Mouse (Mus musculus): Measurements from ENCODE around the gene Prss40.
"Not testable (repeated sequence)": the region's sequence is repeated elsewhere in the genome, so short reads cannot be mapped to it uniquely, and the experiment has no call there.

Gene Prss40

GRCm38 (mm10) chr1:34535043-34535698 lies 25.6 kb downstream of the Prss40 start, which contains the start of gene Cfc1:
Gene Cfc1 (plus strand): TSS chr1:34535648.
- not testable (repeated sequence) for DNase-seq (ENCODE audit: low read depth, low spot score)

- DNase-seq (ENCODE audit: low read depth, low spot score), result not testable (repeated sequence)
Measured at GRCm38 (mm10) chr1:34534574-34534973, 26.2 kb downstream of the Prss40 start.

GRCm38 (mm10) chr1:34523647-34524046 lies 37.1 kb downstream of the Prss40 start:
- no peak for DNase-seq (ENCODE audit: low read depth, low spot score)

- DNase-seq (ENCODE audit: low read depth, low spot score), result no peak
Measured at GRCm38 (mm10) chr1:34522850-34523244, 37.9 kb downstream of the Prss40 start.

- DNase-seq (ENCODE audit: low read depth, low spot score), result no peak
Measured at GRCm38 (mm10) chr1:34522205-34522849, 38.4 kb downstream of the Prss40 start.

GRCm38 (mm10) chr1:34518259-34518658 lies 42.5 kb downstream of the Prss40 start:
- DNase-seq (ENCODE audit: low read depth, low spot score), result no peak

GRCm38 (mm10) chr1:34517797-34518196 lies 42.9 kb downstream of the Prss40 start:
- DNase-seq (ENCODE audit: low read depth, low spot score), result not testable (repeated sequence)

- DNase-seq (ENCODE audit: low read depth, low spot score), result not testable (repeated sequence)
Measured at GRCm38 (mm10) chr1:34517297-34517696, 43.4 kb downstream of the Prss40 start.

GRCm38 (mm10) chr1:34516595-34516994 lies 44.1 kb downstream of the Prss40 start:
- peak; percentile 45 for DNase-seq (ENCODE audit: low read depth, low spot score)

- no peak for DNase-seq (ENCODE audit: low read depth, low spot score)
Measured at GRCm38 (mm10) chr1:34513068-34513467, 47.7 kb downstream of the Prss40 start.

GRCm38 (mm10) chr1:34511027-34511426 lies 49.7 kb downstream of the Prss40 start:
- peak; percentile 78 for DNase-seq (ENCODE audit: low read depth, low spot score)

GRCm38 (mm10) chr1:34510575-34510981 lies 50.2 kb downstream of the Prss40 start:
- no peak for DNase-seq (ENCODE audit: low read depth, low spot score)

- no peak for DNase-seq (ENCODE audit: low read depth, low spot score)
Measured at GRCm38 (mm10) chr1:34507986-34508385, 52.8 kb downstream of the Prss40 start.

- DNase-seq (ENCODE audit: low read depth, low spot score), result no peak
Measured at GRCm38 (mm10) chr1:34505970-34506551, 54.7 kb downstream of the Prss40 start.

GRCm38 (mm10) chr1:34505307-34505706 lies 55.4 kb downstream of the Prss40 start:
- DNase-seq (ENCODE audit: low read depth, low spot score), result no peak

GRCm38 (mm10) chr1:34502991-34503390 lies 57.8 kb downstream of the Prss40 start:
- DNase-seq (ENCODE audit: low read depth, low spot score), result no peak
